Mouse (Mus musculus): Measurements from ENCODE around the gene Krtap8-1. TPM values are rescaled to one million over a fixed set of nuclear protein-coding genes. Genes with fewer than 3 reads are reported as not detected.

Krtap8-1 gene
- total and polyA plus RNA-seq, 3 experiments, result not detected

DNA sequence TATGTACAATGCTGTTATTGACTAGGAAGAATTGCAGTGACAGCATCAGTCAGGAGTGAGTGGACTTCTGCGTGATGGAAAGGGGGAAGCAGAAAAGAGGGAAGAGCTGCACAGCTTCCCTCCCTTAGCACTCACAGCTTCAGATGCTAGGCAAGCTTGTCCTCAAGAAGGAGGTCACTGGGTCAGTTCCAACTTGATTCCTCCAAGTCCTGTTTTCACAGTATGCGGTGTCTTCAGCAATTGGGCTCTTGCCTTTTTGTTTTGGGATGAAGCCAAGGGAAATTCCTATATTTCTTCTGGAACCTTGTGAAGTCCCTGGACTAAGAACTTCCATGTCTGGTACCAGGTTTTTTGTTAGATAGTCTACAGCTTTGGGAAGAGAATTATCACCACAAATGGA, 15.8 kb upstream of the Krtap8-1 start:
- TF ChIP-seq EP300 (IDR thresholded peaks at IDR 0.05; ENCODE audit: low read depth in 1 of 2, low read length in 2 of 2) (no peak), GABPA (IDR thresholded peaks at IDR 0.05; ENCODE audit: low read depth, low read length) (no peak), TCF12 (IDR thresholded peaks at IDR 0.05; ENCODE audit: low read depth, low read length) (no peak), CTCF (IDR thresholded peaks at IDR 0.05 in 2 of 3, conservative IDR thresholded peaks at IDR 0.05 in 1 of 3; ENCODE audit: control insufficient read depth in 1 of 3, insufficient read depth in 1 of 3, low read depth in 2 of 3, low read length in 3 of 3, poor library complexity in 1 of 3, severe bottlenecking in 1 of 3) (no peak), JUND (IDR thresholded peaks at IDR 0.05; ENCODE audit: low read depth, low read length) (no peak)
- H3K9me3 ChIP-seq (replicated peaks; ENCODE audit: insufficient read depth, low read length), result no peaks in the 10 kb centered on the region

DNA sequence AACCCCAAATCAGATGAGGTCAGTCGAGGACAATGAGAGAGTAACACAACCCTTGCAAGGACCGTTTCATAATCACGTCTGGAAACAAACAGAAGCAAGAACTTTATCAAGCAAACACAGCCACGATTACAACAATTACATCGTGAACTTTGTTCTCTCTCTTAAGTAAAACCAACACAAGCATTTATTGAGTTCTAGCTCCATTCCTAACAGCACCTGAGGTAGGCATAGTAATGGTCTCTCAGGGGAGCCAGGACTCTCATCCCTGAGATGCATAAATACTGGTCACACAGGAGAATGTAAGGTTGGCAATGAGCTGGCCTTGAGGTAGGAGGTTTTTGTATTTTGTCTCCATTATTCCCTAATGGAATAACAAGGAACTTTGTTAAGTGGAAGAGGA, 14.1 kb upstream of the Krtap8-1 start:
- TF ChIP-seq POLR2AphosphoS5 (IDR thresholded peaks at IDR 0.05; ENCODE audit: borderline replicate concordance, low read depth, low read length) (no peak), RAD21 (IDR thresholded peaks at IDR 0.05; ENCODE audit: low read depth, low read length) (no peak), RCOR1 (IDR thresholded peaks at IDR 0.05; ENCODE audit: low read depth, low read length) (no peak), E2F4 (IDR thresholded peaks at IDR 0.05; ENCODE audit: borderline replicate concordance, low read depth, low read length) (no peak), MAFK (IDR thresholded peaks at IDR 0.05; ENCODE audit: borderline replicate concordance, low read depth, low read length) (no peak), MEF2A (IDR thresholded peaks at IDR 0.05; ENCODE audit: extremely low read depth, insufficient replicate concordance, low read depth, low read length, poor library complexity, severe bottlenecking) (no peak), MAX (IDR thresholded peaks at IDR 0.05; ENCODE audit: low read length) (no peak), USF1 (IDR thresholded peaks at IDR 0.05; ENCODE audit: low read depth, low read length) (no peak), UBTF (IDR thresholded peaks at IDR 0.05; ENCODE audit: borderline replicate concordance, insufficient read depth, low read depth, low read length) (no peak), SIN3A (IDR thresholded peaks at IDR 0.05; ENCODE audit: low read length) (no peak), MAZ (IDR thresholded peaks at IDR 0.05; ENCODE audit: low read depth, low read length) (no peak)
- H3K4me3 ChIP-seq (ENCODE audit: control insufficient read depth in 1 of 2, insufficient read depth in 1 of 2, low read depth in 2 of 2, low read length in 2 of 2), result no peak overlapping the region
- no peaks in the 10 kb centered on the region for H3K79me2 ChIP-seq (ENCODE audit: control insufficient read depth, insufficient read depth, low read length, poor library complexity)
- DNase-seq (ENCODE audit: low read depth, low spot score), result no peak
- H3K27ac ChIP-seq (ENCODE audit: control insufficient read depth, low read depth, low read length), result no peak overlapping the region
- H3K27me3 ChIP-seq (ENCODE audit: control insufficient read depth in 1 of 2, insufficient read depth in 2 of 2, low read length in 2 of 2), result no peaks in the 10 kb centered on the region
- H3K36me3 ChIP-seq (ENCODE audit: control insufficient read depth in 1 of 2, insufficient read depth in 2 of 2, low read length in 2 of 2), result no peaks in the 10 kb centered on the region
- H3K4me1 ChIP-seq (ENCODE audit: control insufficient read depth in 1 of 2, insufficient read depth in 2 of 2, low read length in 2 of 2), result no peaks in the 10 kb centered on the region
- no peak overlapping the region for H3K9ac ChIP-seq (ENCODE audit: control insufficient read depth, low read depth, low read length, poor library complexity, severe bottlenecking)
- H3K9me3 ChIP-seq (replicated peaks; ENCODE audit: insufficient read depth, low read length), result no peaks in the 10 kb centered on the region

More for the DNA sequence above, 15.8 kb upstream of the Krtap8-1 start:
- H3K4me3 ChIP-seq (ENCODE audit: control insufficient read depth in 1 of 2, insufficient read depth in 1 of 2, low read depth in 2 of 2, low read length in 2 of 2), result no peak overlapping the region
- no peak for DNase-seq (ENCODE audit: low read depth, low spot score)
- no peak overlapping the region for H3K27ac ChIP-seq (ENCODE audit: control insufficient read depth, low read depth, low read length)
- H3K27me3 ChIP-seq (ENCODE audit: control insufficient read depth in 1 of 2, insufficient read depth in 2 of 2, low read length in 2 of 2), result no peaks in the 10 kb centered on the region
- no peak overlapping the region for H3K9ac ChIP-seq (ENCODE audit: control insufficient read depth, low read depth, low read length, poor library complexity, severe bottlenecking)
- H3K79me2 ChIP-seq (ENCODE audit: control insufficient read depth, insufficient read depth, low read length, poor library complexity), result no peaks in the 10 kb centered on the region
- H3K36me3 ChIP-seq (ENCODE audit: control insufficient read depth in 1 of 2, insufficient read depth in 2 of 2, low read length in 2 of 2), result no peaks in the 10 kb centered on the region
- H3K4me1 ChIP-seq (ENCODE audit: control insufficient read depth in 1 of 2, insufficient read depth in 2 of 2, low read length in 2 of 2), result no peaks in the 10 kb centered on the region

Data from MEL (cell line).